Mouse (Mus musculus) heart, postnatal 0 days (tissue): Measurements from ENCODE around the gene Usp48.

ENCODE experiments used
- CTCF ChIP-seq: IDR thresholded peaks from 2 replicates; pipeline ENCODE4 v1.5.1; 2016; ENCODE audit warnings: antibody characterized with exemption, control low read depth, low read depth
- EP300 ChIP-seq: IDR thresholded peaks from 2 replicates; pipeline ENCODE4 v1.6.1; 2016; ENCODE audit warnings: antibody characterized with exemption, low read depth

DNA sequence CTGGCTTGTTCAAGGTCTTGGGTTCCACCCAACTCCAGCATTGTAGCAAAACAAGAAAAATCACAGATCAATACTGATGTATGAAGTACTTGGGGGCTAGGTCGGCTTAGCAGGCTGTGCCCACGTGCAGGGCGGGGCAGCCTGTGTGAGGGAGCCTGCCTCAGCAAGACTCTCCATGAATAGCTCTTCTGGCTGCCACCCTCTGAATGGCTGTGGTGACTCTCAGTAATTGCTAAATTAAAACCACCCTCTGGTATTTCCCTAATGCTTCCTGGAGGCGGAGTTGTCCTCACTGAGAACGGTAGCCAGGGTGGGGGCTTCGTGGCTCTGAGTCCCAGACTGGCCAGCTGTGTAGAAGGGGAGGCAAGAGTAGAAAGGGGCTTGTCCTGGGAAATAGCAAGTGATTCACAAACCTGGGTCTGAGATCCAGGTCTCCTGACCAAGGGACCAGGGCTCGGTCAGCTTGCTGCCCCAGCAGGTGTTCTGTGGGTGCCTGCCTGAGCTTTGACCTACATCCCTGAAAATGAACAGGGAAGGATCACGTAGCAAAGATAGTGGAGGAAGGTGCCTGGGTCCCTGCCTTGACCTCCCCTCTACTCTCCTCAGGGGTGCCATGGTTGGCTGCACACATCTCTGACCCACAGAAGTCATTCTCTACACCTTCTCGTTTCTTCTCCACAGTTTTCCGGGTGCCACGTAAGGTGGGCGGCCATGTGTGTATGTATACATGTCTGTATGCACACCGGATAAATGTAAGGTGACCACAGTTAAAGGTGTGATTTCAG, 83.3 kb downstream of the Usp48 start:
- TF ChIP-seq CTCF: no peak
- no peak for TF ChIP-seq EP300
